ENCODE assay signal across 24 mouse cellular contexts in genomic region chr7:74696286-74696685, GRCm38 (mm10).
"Had no signal": no experiment of that assay in that cellular context is flagged by ENCODE, and none has a peak within 500 bp of the region (broad histone marks: within the 10 kb centered on the region; RNA-seq: fewer than 3 reads in every experiment).

No protein-coding gene starts in this region.

- H3K36me3 ChIP-seq: heart, embryonic 12.5 days; hindbrain, embryonic 13.5 days; hindbrain, embryonic 15.5 days; kidney, embryonic 15.5 days; limb, embryonic 13.5 days; limb, embryonic 15.5 days; liver, embryonic 12.5 days had no signal

- H3K4me3 ChIP-seq: gastrocnemius, adult 2 months; heart, embryonic 12.5 days; hindbrain, embryonic 13.5 days; hindbrain, embryonic 15.5 days; kidney, embryonic 15.5 days; limb, embryonic 13.5 days; limb, embryonic 15.5 days; liver, embryonic 12.5 days had no signal

- H3K9me3 ChIP-seq: heart, embryonic 12.5 days; hindbrain, embryonic 13.5 days; hindbrain, embryonic 15.5 days; kidney, embryonic 15.5 days; limb, embryonic 13.5 days; limb, embryonic 15.5 days; liver, embryonic 12.5 days had no signal

- ATAC-seq: hindbrain, postnatal 0 days; intestine, embryonic 16.5 days; liver, embryonic 12.5 days had no signal

- H3K27me3 ChIP-seq: heart, embryonic 12.5 days; hindbrain, embryonic 13.5 days; hindbrain, embryonic 15.5 days; kidney, embryonic 15.5 days; limb, embryonic 13.5 days; limb, embryonic 15.5 days; liver, embryonic 12.5 days had no signal

- H3K4me1 ChIP-seq: heart, embryonic 12.5 days; hindbrain, embryonic 15.5 days; kidney, embryonic 15.5 days; limb, embryonic 13.5 days; limb, embryonic 15.5 days; liver, embryonic 12.5 days had no signal

- DNase-seq: gastrocnemius, adult 2 months; gastrocnemius, postnatal 10 days; gastrocnemius, postnatal 25 days; heart, adult 18-20 months; heart, postnatal 10 days; heart, postnatal 36 days; kidney, adult 11 months; kidney, adult 2 months; kidney, adult 9 months; kidney, postnatal 10 days; kidney, postnatal 25 days; layer of hippocampus, adult 9-11 months; layer of hippocampus, postnatal 36 days; left cerebral cortex, postnatal 4 days had no signal

- H3K4me2 ChIP-seq: heart, embryonic 12.5 days; hindbrain, embryonic 13.5 days; hindbrain, embryonic 15.5 days; kidney, embryonic 15.5 days; limb, embryonic 13.5 days; limb, embryonic 15.5 days; liver, embryonic 12.5 days had no signal

- H3K9ac ChIP-seq: heart, embryonic 12.5 days; hindbrain, embryonic 13.5 days; hindbrain, embryonic 15.5 days; kidney, embryonic 15.5 days; limb, embryonic 13.5 days; limb, embryonic 15.5 days; liver, embryonic 12.5 days; liver, embryonic 14.5 days had no signal

- H3K27ac ChIP-seq: gastrocnemius, adult 2 months; hindbrain, embryonic 13.5 days; hindbrain, embryonic 15.5 days; hindbrain, postnatal 0 days; kidney, embryonic 15.5 days; limb, embryonic 13.5 days; limb, embryonic 15.5 days; liver, embryonic 12.5 days; liver, embryonic 14.5 days had no signal
